Mouse (Mus musculus) testis, postnatal 14 days (tissue): ENCODE data around the gene Adam19.
"Not testable (repeated sequence)": the region's sequence is repeated elsewhere in the genome, so short reads cannot be mapped to it uniquely, and the experiment has no call there.

Source experiments
- DNase-seq: peaks from one replicate; pipeline ENCODE4 v3.0.0; 2021; ENCODE audit warnings: low spot score

The Adam19 gene

GRCm38 (mm10) chr11:46131022-46131986, 75.5 kb downstream of the Adam19 start:
- DNase-seq, result no peak

GRCm38 (mm10) chr11:46134899-46135298, 79.1 kb downstream of the Adam19 start:
- no peak for DNase-seq

GRCm38 (mm10) chr11:46143342-46143741, 87.5 kb downstream of the Adam19 start:
- no peak for DNase-seq

GRCm38 (mm10) chr11:46145163-46145875, 89.5 kb downstream of the Adam19 start:
- DNase-seq, result no peak

GRCm38 (mm10) chr11:46146619-46147018, 90.8 kb downstream of the Adam19 start:
- no peak for DNase-seq

- DNase-seq, result no peak
Measured at GRCm38 (mm10) chr11:46156945-46157344, 101.2 kb downstream of the Adam19 start.

- DNase-seq, result no peak
Measured at GRCm38 (mm10) chr11:46157462-46157861, 101.7 kb downstream of the Adam19 start.

- no peak for DNase-seq
Measured at GRCm38 (mm10) chr11:46165866-46166585, 110.2 kb downstream of the Adam19 start, which contains the start of gene Nipal4. Gene Nipal4, minus strand, starts transcription at chr11:46166508.

- no peak for DNase-seq
Measured at GRCm38 (mm10) chr11:46168506-46168905, 112.7 kb downstream of the Adam19 start.

GRCm38 (mm10) chr11:46169908-46170307, 114.1 kb downstream of the Adam19 start:
- DNase-seq, result no peak

- DNase-seq, result no peak
Measured at GRCm38 (mm10) chr11:46172128-46172527, 116.3 kb downstream of the Adam19 start.

- no peak for DNase-seq
Measured at GRCm38 (mm10) chr11:46176155-46176554, 120.4 kb downstream of the Adam19 start.

- no peak for DNase-seq
Measured at GRCm38 (mm10) chr11:46177246-46178043, 121.7 kb downstream of the Adam19 start.

GRCm38 (mm10) chr11:46182031-46182430, 126.2 kb downstream of the Adam19 start:
- not testable (repeated sequence) for DNase-seq

- no peak for DNase-seq
Measured at GRCm38 (mm10) chr11:46184946-46185345, 129.2 kb downstream of the Adam19 start.

- DNase-seq, result no peak
Measured at GRCm38 (mm10) chr11:46185486-46185885, 129.7 kb downstream of the Adam19 start.

- DNase-seq, result no peak
Measured at GRCm38 (mm10) chr11:46188283-46188682, 132.5 kb downstream of the Adam19 start.

GRCm38 (mm10) chr11:46194175-46194574, 138.4 kb downstream of the Adam19 start:
- DNase-seq, result no peak
